Mouse (Mus musculus): Measurements from ENCODE around the gene Pla2g4e.

The Pla2g4e gene

GRCm38 (mm10) chr2:120149634-120150033 lies 95.5 kb downstream of the Pla2g4e start:
- TF ChIP-seq GATA4 (IDR thresholded peaks at IDR 0.05; ENCODE audit: insufficient replicate concordance, low read length), result no peak

- no peak for TF ChIP-seq GATA4 (IDR thresholded peaks at IDR 0.05; ENCODE audit: insufficient replicate concordance, low read length)
Observed at GRCm38 (mm10) chr2:120147999-120148398, 97.1 kb downstream of the Pla2g4e start.

GRCm38 (mm10) chr2:120147364-120147763 lies 97.8 kb downstream of the Pla2g4e start:
- no peak for TF ChIP-seq GATA4 (IDR thresholded peaks at IDR 0.05; ENCODE audit: insufficient replicate concordance, low read length)

DNA sequence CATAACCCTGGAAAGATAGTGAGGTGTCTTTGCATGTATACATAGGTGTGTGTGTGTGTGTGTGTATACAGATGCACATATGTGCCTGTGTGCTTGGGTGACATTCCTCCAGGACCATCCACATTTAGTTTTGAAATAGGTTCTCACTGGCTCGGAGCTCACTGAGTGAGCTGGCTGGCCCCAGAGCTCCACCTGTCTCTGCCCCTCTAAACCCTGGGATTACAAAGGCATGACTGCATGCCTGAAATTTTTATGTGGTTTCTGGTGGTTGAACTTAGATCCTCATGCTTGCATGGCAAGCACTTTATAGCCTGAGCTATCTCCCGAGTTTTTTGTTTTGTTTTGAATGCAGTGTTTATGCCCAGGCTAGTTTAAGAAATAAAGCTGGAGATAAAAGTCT lies 98.6 kb downstream of the Pla2g4e start:
- TF ChIP-seq GATA4 (IDR thresholded peaks at IDR 0.05; ENCODE audit: insufficient replicate concordance, low read length), result no peak

DNA sequence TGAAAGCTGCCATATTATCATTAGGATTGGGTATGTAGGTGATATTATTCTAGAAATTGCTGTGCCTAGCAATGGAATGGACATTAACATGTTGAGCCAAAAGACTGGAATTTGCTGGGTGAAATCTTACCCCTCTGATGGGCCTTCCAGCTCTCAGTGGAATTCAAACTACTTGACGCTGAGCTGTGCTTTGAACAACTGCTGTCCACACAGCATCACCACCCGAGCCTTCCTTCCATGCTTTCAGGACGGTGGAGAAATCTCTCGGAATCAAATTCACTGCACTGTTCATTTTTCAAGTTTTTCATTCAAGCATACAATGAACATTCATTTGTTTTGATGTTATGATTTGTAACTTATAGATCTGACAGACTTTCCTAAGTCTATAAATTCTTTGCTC lies 100.7 kb downstream of the Pla2g4e start:
- TF ChIP-seq GATA4 (IDR thresholded peaks at IDR 0.05; ENCODE audit: insufficient replicate concordance, low read length), result no peak

GRCm38 (mm10) chr2:120142336-120142735 lies 102.8 kb downstream of the Pla2g4e start:
- no peak for TF ChIP-seq GATA4 (IDR thresholded peaks at IDR 0.05; ENCODE audit: insufficient replicate concordance, low read length)

GRCm38 (mm10) chr2:120141671-120142070 lies 103.5 kb downstream of the Pla2g4e start:
- no peak for TF ChIP-seq GATA4 (IDR thresholded peaks at IDR 0.05; ENCODE audit: insufficient replicate concordance, low read length)

DNA sequence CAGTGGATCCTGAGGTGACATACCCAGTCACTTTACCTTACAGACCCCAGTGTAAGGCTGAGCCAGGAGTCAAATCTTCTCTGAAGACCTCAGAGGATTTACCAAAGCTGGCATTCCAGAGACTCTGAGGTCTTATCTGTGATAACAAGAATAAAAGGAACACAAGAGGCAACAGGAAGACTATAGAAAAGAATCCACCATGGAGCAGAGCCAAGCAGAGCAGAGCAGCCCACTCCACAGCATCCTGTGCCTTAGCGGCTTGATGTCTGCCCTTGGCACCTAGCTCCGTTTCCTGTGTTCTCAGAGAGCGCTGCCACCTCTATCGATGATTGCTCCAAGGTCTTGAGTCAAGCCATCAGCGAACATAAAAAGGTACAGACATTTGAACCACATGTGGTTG lies 104.8 kb downstream of the Pla2g4e start:
- TF ChIP-seq GATA4 (IDR thresholded peaks at IDR 0.05; ENCODE audit: insufficient replicate concordance, low read length), result no peak

DNA sequence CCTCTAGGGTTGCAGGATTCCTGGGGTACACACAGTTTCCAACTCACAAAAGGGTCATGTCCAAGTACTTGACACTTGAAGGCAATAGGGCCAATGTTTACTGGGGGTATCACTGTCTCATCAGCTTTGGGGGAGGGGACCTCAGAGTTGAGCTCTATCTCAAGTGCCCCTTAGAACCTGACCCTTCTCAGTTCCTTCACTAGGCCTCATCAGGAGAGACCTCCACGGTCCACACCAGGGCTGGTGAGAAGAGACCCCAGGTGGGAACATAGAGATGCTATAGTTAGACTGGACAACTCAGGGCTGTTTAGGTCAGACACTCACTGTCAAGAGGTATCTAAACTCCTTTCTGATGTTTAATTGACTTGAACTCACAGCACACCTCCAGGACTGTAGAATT lies 106.0 kb downstream of the Pla2g4e start:
- TF ChIP-seq GATA4 (IDR thresholded peaks at IDR 0.05; ENCODE audit: insufficient replicate concordance, low read length), result no peak

DNA sequence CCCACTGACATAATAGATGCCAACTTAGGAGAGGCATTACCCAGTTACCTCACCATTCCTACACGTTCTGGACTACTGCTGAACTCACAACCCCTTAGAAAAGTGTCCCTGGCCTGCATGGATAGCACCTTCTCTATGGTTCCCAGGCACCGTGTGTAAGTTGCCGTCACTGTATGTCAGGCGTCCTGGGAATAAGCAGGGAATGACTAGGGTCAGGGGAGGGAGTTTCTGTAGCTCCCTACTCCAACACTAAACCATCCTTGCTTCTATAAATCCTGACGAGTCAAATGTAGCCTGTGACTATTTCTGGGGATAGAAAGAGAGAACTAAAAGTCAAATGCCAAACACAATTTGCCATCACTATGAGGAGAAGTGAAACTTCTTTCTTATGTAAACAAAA lies 107.9 kb downstream of the Pla2g4e start:
- TF ChIP-seq GATA4 (IDR thresholded peaks at IDR 0.05; ENCODE audit: insufficient replicate concordance, low read length), result no peak

DNA sequence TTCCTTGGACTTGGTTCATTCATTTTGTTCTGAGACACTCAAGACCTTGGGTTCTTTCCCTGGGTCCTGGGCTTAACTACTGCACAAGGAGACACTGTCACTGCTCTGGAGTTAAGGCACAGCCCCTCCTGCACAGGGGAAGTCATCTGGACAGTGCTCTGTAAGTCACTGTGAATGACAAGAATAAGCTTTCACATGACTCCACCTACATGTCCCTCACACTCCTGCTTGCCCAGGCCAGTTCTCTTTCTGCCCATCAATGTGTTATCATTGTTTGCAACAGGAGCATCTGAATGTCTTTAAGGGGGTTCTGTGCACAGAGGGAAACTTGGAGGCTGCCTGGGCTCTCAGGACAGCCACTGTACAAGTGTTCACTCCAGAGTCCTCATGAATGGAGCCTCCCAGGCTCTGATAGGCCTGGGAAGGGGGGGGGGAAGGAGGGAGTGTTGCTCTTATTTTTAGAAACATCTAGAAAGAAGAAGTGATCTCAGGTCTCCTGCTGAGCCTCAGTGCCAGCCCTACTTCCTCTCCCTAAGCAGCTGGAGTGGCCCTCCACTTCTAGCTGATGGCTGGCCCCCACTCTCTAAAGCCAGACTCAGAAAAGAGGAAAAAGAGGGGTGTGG lies 110.6 kb downstream of the Pla2g4e start:
- TF ChIP-seq GATA4 (IDR thresholded peaks at IDR 0.05; ENCODE audit: insufficient replicate concordance, low read length), result no peak

GRCm38 (mm10) chr2:120131881-120132280 lies 113.3 kb downstream of the Pla2g4e start:
- TF ChIP-seq GATA4 (IDR thresholded peaks at IDR 0.05; ENCODE audit: insufficient replicate concordance, low read length), result no peak

DNA sequence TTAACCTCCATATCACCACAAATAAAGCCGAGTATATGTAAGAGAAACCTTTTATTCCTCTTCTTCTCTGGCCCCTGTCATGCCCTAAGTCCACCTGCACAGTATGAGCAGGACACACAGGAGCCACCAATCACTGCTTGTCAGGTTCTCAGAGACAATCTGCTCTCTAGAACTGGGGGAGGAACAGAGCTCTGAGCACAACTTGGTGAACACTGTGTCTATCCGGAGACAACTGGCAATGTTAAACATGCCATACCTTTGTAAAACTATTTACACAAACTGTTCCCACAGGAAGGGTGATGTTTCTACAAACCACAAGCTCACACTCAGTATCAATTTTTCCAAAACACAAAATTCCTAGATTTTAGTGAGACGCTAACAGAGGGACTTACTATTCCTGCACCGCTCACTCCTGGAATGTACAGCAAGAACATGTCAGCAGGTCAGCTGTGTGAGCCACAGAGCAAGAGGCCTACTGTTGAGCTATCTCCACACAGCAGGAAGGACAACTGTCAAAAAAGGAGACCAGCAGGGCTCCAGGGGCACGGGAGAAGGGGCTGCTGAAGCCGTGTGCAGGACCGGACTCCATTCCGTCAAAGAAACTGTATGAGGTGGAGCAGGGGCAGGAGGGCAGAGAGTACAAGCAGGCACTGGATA lies 115.8 kb downstream of the Pla2g4e start:
- TF ChIP-seq GATA4 (IDR thresholded peaks at IDR 0.05; ENCODE audit: insufficient replicate concordance, low read length), result no peak

- 0 out of 2 replicates have a peak, but pooled peaks have one; percentile 26 for TF ChIP-seq GATA4 (IDR thresholded peaks at IDR 0.05; ENCODE audit: insufficient replicate concordance, low read length)
Observed at GRCm38 (mm10) chr2:120128611-120129051, 116.5 kb downstream of the Pla2g4e start.

- no peak for TF ChIP-seq GATA4 (IDR thresholded peaks at IDR 0.05; ENCODE audit: insufficient replicate concordance, low read length)
Observed at GRCm38 (mm10) chr2:120128011-120128410, 117.1 kb downstream of the Pla2g4e start.

- no peak for TF ChIP-seq GATA4 (IDR thresholded peaks at IDR 0.05; ENCODE audit: insufficient replicate concordance, low read length)
Observed at GRCm38 (mm10) chr2:120126901-120127300, 118.2 kb downstream of the Pla2g4e start.

DNA sequence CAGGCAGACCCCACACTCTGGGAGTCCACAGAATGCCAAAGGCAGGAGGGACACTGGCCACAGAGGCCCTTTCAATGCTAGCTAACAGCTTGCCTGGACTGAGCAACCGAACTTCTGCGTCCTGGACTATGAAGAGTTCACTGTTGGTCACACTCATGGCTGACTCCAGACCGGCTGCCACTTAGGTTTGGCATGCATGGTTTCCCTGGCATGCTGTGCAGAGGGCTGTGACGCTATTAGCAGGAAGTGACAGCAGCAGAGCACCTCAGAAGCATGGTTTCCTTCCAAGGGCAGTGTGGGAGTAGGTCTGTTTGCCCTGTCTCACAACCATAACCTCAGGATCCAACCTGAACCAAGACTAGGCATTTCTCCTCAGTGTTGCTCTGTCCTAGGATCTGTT lies 118.7 kb downstream of the Pla2g4e start:
- no peak for TF ChIP-seq GATA4 (IDR thresholded peaks at IDR 0.05; ENCODE audit: insufficient replicate concordance, low read length)
